Mouse (Mus musculus) kidney, embryonic 15.5 days (tissue): Measurements from ENCODE around the gene Nphp4. TPM values are rescaled to one million over a fixed set of nuclear protein-coding genes. Genes with fewer than 3 reads are reported as not detected.

Source experiments
- ATAC-seq: fragments of 200-750 bp; cut with Nextera tagmentation; replicated peaks from 2 replicates; pipeline ENCODE4 v1.8.0; 2017; ENCODE audit warnings: moderate TSS enrichment; ENCODE audit not compliant: low FRiP score
- H3K27ac ChIP-seq: fragments of 300-500 bp; sonication (generic); 2 replicates; pipeline ENCODE4 v1.5.1; 2015; ENCODE audit warnings: mild to moderate bottlenecking, inconsistent platforms
- H3K27me3 ChIP-seq: fragments of 300-500 bp; sonication (generic); 2 replicates; pipeline ENCODE4 v1.6.1; 2015; ENCODE audit warnings: inconsistent platforms
- H3K36me3 ChIP-seq: fragments of 300-500 bp; sonication (generic); 2 replicates; pipeline ENCODE4 v1.6.1; 2015; ENCODE audit warnings: inconsistent platforms
- H3K4me1 ChIP-seq: fragments of 300-500 bp; sonication (generic); 2 replicates; pipeline ENCODE4 v1.6.1; 2015; ENCODE audit warnings: inconsistent platforms
- H3K4me2 ChIP-seq: fragments of 300-500 bp; sonication (generic); 2 replicates; pipeline ENCODE4 v1.6.1; 2015; ENCODE audit warnings: moderate library complexity, mild to moderate bottlenecking, inconsistent platforms
- H3K4me3 ChIP-seq: fragments of 300-500 bp; sonication (generic); replicated peaks from 2 replicates; pipeline ENCODE4 v1.5.1; 2015; ENCODE audit warnings: mild to moderate bottlenecking, inconsistent platforms
- H3K9ac ChIP-seq: fragments of 300-500 bp; sonication (generic); 2 replicates; pipeline ENCODE4 v1.6.1; 2015; ENCODE audit warnings: mild to moderate bottlenecking, inconsistent platforms
- H3K9me3 ChIP-seq: fragments of 300-500 bp; sonication (generic); replicated peaks from 2 replicates; pipeline ENCODE4 v1.6.1; 2016; ENCODE audit warnings: inconsistent platforms
- WGBS: fragments of 180-500 bp; shearing (Covaris S2); methylation state at CpG from one replicate; pipeline ENCODE4 v1.1.7; 2015; ENCODE audit warnings: mixed read lengths; 5-methylcytosine and 5-hydroxymethylcytosine counted together
- polyA plus RNA-seq: library from polyadenylated mRNA; unstranded; fragments of >200 nt; fragmentation: Nextera tagmentation; extraction: Ambion mirVana; gene quantifications from 2 replicates; pipeline ENCODE4 v1.2.1, GENCODE M21; 2015

Nphp4 gene
- polyA plus RNA-seq, 1 experiment from 2014 or later, result 4.9 TPM

DNA sequence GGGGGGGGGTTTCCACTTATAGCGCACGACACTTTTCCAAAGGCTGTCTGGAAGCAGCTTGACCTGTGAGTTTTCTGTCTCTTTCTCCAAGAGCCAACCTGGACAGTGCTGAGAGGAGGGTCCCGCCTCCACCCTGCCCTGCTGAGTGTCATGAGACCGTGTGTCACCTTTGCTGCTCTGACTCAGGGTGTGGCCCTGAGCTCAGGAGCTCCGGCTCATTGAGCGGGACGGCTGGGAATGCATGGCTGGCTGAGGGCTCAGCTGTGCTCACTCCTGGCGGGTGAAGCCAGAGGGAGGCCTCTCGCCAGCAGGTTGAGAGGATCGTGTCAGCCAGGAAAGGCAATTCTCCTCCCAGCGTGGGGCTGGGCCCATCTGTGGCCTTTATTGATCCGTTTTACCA lies 97.8 kb downstream of the Nphp4 start:
- H3K4me2 ChIP-seq, result no peak overlapping the region
- no peak overlapping the region for H3K9ac ChIP-seq
- peaks cover 6% of the 10 kb centered on the region; the same call in 1 of the 2 replicates for H3K4me1 ChIP-seq
- H3K27me3 ChIP-seq, result peaks cover 12% of the 10 kb centered on the region
- no peaks in the 10 kb centered on the region for H3K9me3 ChIP-seq
- H3K27ac ChIP-seq, result no peak overlapping the region
- H3K36me3 ChIP-seq, result no peaks in the 10 kb centered on the region
- no peak overlapping the region for H3K4me3 ChIP-seq
- peak; percentile 73 for ATAC-seq
- WGBS, result 31% methylated on average over 12 of the region's 12 CpGs

- Histone ChIP-seq H3K4me2 (no peak overlapping the region), H3K4me1 (peaks cover 6% of the 10 kb centered on the region; the same call in 1 of the 2 replicates), H3K27me3 (no peaks in the 10 kb centered on the region), H3K27ac (no peak overlapping the region), H3K36me3 (no peaks in the 10 kb centered on the region), H3K9me3 (no peaks in the 10 kb centered on the region), H3K4me3 (no peak overlapping the region), H3K9ac (no peak overlapping the region)
- ATAC-seq, result no peak
- WGBS, result 73% methylated on average over 4 of the region's 4 CpGs
Observed at GRCm38 (mm10) chr4:152576826-152577225, 100.3 kb downstream of the Nphp4 start.

DNA sequence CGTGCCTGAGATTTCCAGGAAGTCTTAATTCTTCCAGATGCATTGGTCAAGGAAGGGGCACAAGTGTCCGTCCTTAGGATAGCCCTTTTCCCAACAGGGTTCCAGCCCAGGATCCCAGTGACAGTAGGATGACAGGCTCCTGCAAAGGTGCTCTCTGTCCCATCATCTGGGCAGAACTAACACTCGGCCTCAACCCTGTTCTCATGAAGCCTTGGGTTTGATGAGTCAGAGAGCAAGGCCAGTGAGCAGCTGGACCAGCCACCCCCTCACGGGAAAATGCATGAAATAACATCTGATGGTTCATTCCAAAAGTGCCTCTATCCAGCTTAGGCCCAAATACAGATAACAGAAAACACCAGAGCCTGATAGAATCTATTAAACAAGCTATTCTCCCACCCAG lies 103.5 kb downstream of the Nphp4 start:
- Histone ChIP-seq H3K4me1 (no peaks in the 10 kb centered on the region), H3K9me3 (no peaks in the 10 kb centered on the region), H3K9ac (no peak overlapping the region), H3K36me3 (no peaks in the 10 kb centered on the region), H3K27ac (no peak overlapping the region), H3K4me3 (no peak overlapping the region), H3K27me3 (no peaks in the 10 kb centered on the region), H3K4me2 (no peak overlapping the region)
- ATAC-seq, result no peak
- WGBS, result 74% methylated on average over 4 of the region's 4 CpGs

DNA sequence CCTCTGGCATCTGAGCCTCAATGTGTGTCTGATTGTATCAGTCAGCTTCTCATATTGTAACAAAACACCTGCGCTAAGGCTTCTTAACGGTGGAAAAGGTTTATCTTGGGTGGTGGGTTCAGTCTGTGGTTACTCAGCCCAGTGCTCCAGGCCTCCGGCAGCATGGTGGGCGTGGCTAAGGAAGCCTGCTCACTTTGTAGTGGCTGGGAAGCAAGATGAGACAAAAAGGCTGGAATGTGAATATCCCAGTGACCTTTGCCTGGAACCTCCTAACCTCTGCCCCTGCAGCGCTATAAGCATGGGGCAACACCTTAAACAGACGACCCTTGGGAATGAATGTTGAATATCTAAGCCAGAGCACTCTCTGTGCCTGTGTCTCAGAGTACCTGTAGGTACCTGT lies 105.7 kb downstream of the Nphp4 start:
- H3K27ac ChIP-seq, result no peak overlapping the region
- no peak overlapping the region for H3K9ac ChIP-seq
- H3K4me3 ChIP-seq, result no peak overlapping the region
- H3K4me1 ChIP-seq, result no peaks in the 10 kb centered on the region
- WGBS, result 40% methylated on average over 6 of the region's 6 CpGs
- no peaks in the 10 kb centered on the region for H3K27me3 ChIP-seq
- no peaks in the 10 kb centered on the region for H3K36me3 ChIP-seq
- H3K9me3 ChIP-seq, result no peaks in the 10 kb centered on the region
- H3K4me2 ChIP-seq, result no peak overlapping the region
- no peak for ATAC-seq

GRCm38 (mm10) chr4:152583616-152584015 lies 107.1 kb downstream of the Nphp4 start:
- WGBS, result 73% methylated on average over 6 of the region's 6 CpGs
- no peak for ATAC-seq
- Histone ChIP-seq H3K27ac (no peak overlapping the region), H3K27me3 (no peaks in the 10 kb centered on the region), H3K4me3 (no peak overlapping the region), H3K4me2 (no peak overlapping the region), H3K9ac (no peak overlapping the region), H3K9me3 (no peaks in the 10 kb centered on the region), H3K36me3 (no peaks in the 10 kb centered on the region), H3K4me1 (peaks cover 5% of the 10 kb centered on the region; the same call in 1 of the 2 replicates)

DNA sequence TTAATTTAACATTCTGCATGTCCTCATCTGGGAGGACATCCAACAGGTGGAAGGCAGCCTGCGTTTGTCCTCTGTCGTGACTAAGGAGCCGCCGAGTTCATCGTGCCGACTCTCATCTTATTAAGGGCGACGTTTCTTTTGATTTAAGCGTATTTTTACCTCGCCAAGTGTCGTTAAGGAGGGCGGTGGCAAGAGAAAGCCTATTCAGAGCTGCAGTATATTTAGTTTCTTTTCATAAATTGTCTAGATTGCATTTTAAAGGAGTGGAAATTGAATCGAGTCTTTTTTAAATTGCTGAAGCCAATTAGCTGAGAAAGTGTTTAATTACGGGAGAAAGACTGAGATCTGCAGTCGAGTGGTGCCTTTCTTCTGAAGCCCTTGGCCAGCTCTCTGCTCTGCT lies 109.0 kb downstream of the Nphp4 start:
- Histone ChIP-seq H3K4me1 (peaks cover 5% of the 10 kb centered on the region; the same call in 1 of the 2 replicates), H3K9me3 (no peaks in the 10 kb centered on the region), H3K27ac (no peak overlapping the region), H3K9ac (no peak overlapping the region), H3K27me3 (no peaks in the 10 kb centered on the region), H3K36me3 (no peaks in the 10 kb centered on the region), H3K4me3 (no peak overlapping the region), H3K4me2 (no peak overlapping the region)
- 67% methylated on average over 15 of the region's 15 CpGs for WGBS
- ATAC-seq, result no peak

GRCm38 (mm10) chr4:152586175-152586574 lies 109.7 kb downstream of the Nphp4 start:
- Histone ChIP-seq H3K27me3 (no peaks in the 10 kb centered on the region), H3K27ac (no peak overlapping the region), H3K9me3 (no peaks in the 10 kb centered on the region), H3K4me2 (no peak overlapping the region), H3K4me3 (no peak overlapping the region), H3K36me3 (no peaks in the 10 kb centered on the region), H3K4me1 (peaks cover 5% of the 10 kb centered on the region; the same call in 1 of the 2 replicates), H3K9ac (no peak overlapping the region)
- 24% methylated on average over 4 of the region's 4 CpGs for WGBS
- ATAC-seq, result 0 out of 2 replicates have a peak, but pooled peaks have one; percentile 18

DNA sequence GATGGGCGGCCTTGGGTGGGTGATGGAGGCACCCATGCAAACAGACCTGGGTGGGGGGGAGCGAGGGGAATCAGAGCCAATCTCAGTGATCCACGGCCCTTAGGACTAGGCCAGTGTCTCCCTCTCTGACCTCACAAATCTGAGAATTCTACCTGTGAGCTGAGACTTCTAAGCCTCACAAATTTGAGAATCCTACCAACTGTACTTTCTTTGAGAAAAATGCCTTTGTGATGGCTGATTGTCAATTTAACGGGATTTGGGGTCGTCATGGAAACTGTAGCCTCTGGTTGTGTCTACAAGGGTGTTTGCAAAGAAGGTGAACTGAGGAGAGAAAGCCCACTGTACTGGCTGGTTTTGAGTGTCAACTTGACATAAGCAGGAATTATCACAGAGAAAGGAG lies 127.8 kb downstream of the Nphp4 start:
- Histone ChIP-seq H3K27me3 (no peaks in the 10 kb centered on the region), H3K4me2 (no peak overlapping the region), H3K9ac (no peak overlapping the region), H3K9me3 (no peaks in the 10 kb centered on the region), H3K4me1 (0 out of 2 replicates have a peak, but pooled peaks cover 5% of the 10 kb centered on the region), H3K27ac (no peak overlapping the region), H3K4me3 (no peak overlapping the region), H3K36me3 (no peaks in the 10 kb centered on the region)
- no peak for ATAC-seq
- 85% methylated on average over 5 of the region's 5 CpGs for WGBS

- no peak overlapping the region for H3K4me3 ChIP-seq
- ATAC-seq, result no peak
- 89% methylated on average over 2 of the region's 2 CpGs for WGBS
- H3K9me3 ChIP-seq, result no peaks in the 10 kb centered on the region
- H3K4me2 ChIP-seq, result no peak overlapping the region
- no peak overlapping the region for H3K9ac ChIP-seq
- H3K4me1 ChIP-seq, result 0 out of 2 replicates have a peak, but pooled peaks cover 5% of the 10 kb centered on the region
- H3K36me3 ChIP-seq, result no peaks in the 10 kb centered on the region
- no peak overlapping the region for H3K27ac ChIP-seq
- H3K27me3 ChIP-seq, result no peaks in the 10 kb centered on the region
Observed at GRCm38 (mm10) chr4:152609196-152609595, 132.7 kb downstream of the Nphp4 start.

GRCm38 (mm10) chr4:152610026-152610425 lies 133.5 kb downstream of the Nphp4 start:
- no peak overlapping the region for H3K4me3 ChIP-seq
- no peak for ATAC-seq
- 77% methylated on average over 9 of the region's 9 CpGs for WGBS
- H3K36me3 ChIP-seq, result no peaks in the 10 kb centered on the region
- H3K4me1 ChIP-seq, result 0 out of 2 replicates have a peak, but pooled peaks cover 5% of the 10 kb centered on the region
- no peak overlapping the region for H3K27ac ChIP-seq
- no peaks in the 10 kb centered on the region for H3K9me3 ChIP-seq
- no peaks in the 10 kb centered on the region for H3K27me3 ChIP-seq
- H3K9ac ChIP-seq, result no peak overlapping the region
- no peak overlapping the region for H3K4me2 ChIP-seq

Other genes starting within 250 kb of the Nphp4 start
- 6.2 and 7.8 TPM in 2 replicates for gene Gpr153, start 202.5 kb upstream of the Nphp4 start, polyA plus RNA-seq
- gene Hes3, start 185.0 kb upstream of the Nphp4 start, polyA plus RNA-seq, result not detected in 2 replicates
- gene Icmt, start 179.5 kb upstream of the Nphp4 start, polyA plus RNA-seq, result 22.3 and 28.7 TPM in 2 replicates
- 1.5 and 2.1 TPM in 2 replicates for gene Rnf207, start 157.7 kb upstream of the Nphp4 start, polyA plus RNA-seq
- 387 and 455 TPM in 2 replicates for gene Rpl22, start 151.0 kb upstream of the Nphp4 start, polyA plus RNA-seq
- gene Chd5, start 138.1 kb upstream of the Nphp4 start, polyA plus RNA-seq, result 0.13 and 0.32 TPM in 2 replicates
- 5.9 and 6.3 TPM in 2 replicates for gene Kcnab2, start 1.2 kb downstream of the Nphp4 start, polyA plus RNA-seq